Comparison of ENCODE assay signal across 11 mouse cellular contexts in genomic region chr1:161896130-161896529, GRCm38 (mm10). TPM values are rescaled to one million over a fixed set of nuclear protein-coding genes. Genes with fewer than 3 reads are reported as not detected.
DNase-seq lines count a peak whose midpoint lies in the region; ATAC-seq lines count a peak whose summit lies in the region.
"Had no signal": no experiment of that assay in that cellular context is flagged by ENCODE, and none has a peak within 500 bp of the region (broad histone marks: within the 10 kb centered on the region; RNA-seq: fewer than 3 reads in every experiment).

No protein-coding gene starts in this region.

- DNase-seq in heart, embryonic 10.5 days (ENCODE audit: low spot score): no peak
- no peak for DNase-seq in heart, postnatal 36 days
- no peak for DNase-seq in midbrain, embryonic 11.5 days (ENCODE audit: low spot score, missing footprints)
- DNase-seq in cerebellum, postnatal 10 days: no peak
- no peak for DNase-seq in frontal cortex, postnatal 25 days (ENCODE audit: low spot score in 2 of 2)
- DNase-seq: cerebellum, adult 2 months; gastrocnemius, postnatal 36 days had no signal

- H3K4me1 ChIP-seq in heart, embryonic 10.5 days: peaks cover 31% of the 10 kb centered on the region
- H3K4me1 ChIP-seq in midbrain, embryonic 11.5 days (ENCODE audit: control insufficient read depth, insufficient read depth, low read length): no peaks in the 10 kb centered on the region
- no peaks in the 10 kb centered on the region for H3K4me1 ChIP-seq in midbrain, embryonic 15.5 days

- peak; percentile 9; the same call in 1 of the 2 replicates for ATAC-seq in midbrain, embryonic 11.5 days (ENCODE audit: low FRiP score)
- ATAC-seq in midbrain, embryonic 15.5 days (replicated peaks): no peak; the same call in 1 of the 2 replicates
- peak; percentile 70 to 75 for ATAC-seq in hematopoietic stem cell, adult 5-6 weeks (replicated peaks in 1 of 2; ENCODE audit: insufficient read depth in 1 of 2, low FRiP score in 2 of 2, low TSS enrichment in 1 of 2, low read depth in 1 of 2, poor library complexity in 2 of 2, severe bottlenecking in 2 of 2)
- peak; percentile 91 for ATAC-seq in neutrophil, adult 5-6 weeks (ENCODE audit: extremely low read depth, insufficient number of reproducible peaks, low FRiP score, poor library complexity, severe bottlenecking)

- H3K27me3 ChIP-seq in heart, embryonic 10.5 days (ENCODE audit: insufficient read depth, poor library complexity, severe bottlenecking): no peaks in the 10 kb centered on the region
- H3K27me3 ChIP-seq in midbrain, embryonic 11.5 days (ENCODE audit: control insufficient read depth, insufficient read depth, low read length): no peaks in the 10 kb centered on the region
- no peaks in the 10 kb centered on the region for H3K27me3 ChIP-seq in midbrain, embryonic 15.5 days (replicated peaks)
- H3K27me3 ChIP-seq: stomach, embryonic 15.5 days had no signal

- WGBS in heart, embryonic 10.5 days: 66% methylated on average over 10 of the region's 10 CpGs
- WGBS in midbrain, embryonic 11.5 days: 73% methylated on average over 10 of the region's 10 CpGs
- WGBS in midbrain, embryonic 15.5 days: 63% methylated on average over 10 of the region's 10 CpGs

- H3K4me2 ChIP-seq in midbrain, embryonic 11.5 days: no peak overlapping the region
- H3K4me2 ChIP-seq in midbrain, embryonic 15.5 days: no peak overlapping the region
- H3K4me2 ChIP-seq: stomach, embryonic 15.5 days had no signal

- intact Hi-C loops in heart, postnatal 36 days (cut with DNase I): no loop called here

- H3K27ac ChIP-seq in heart, embryonic 10.5 days: peak overlapping the region; percentile 79; the same call in 1 of the 2 replicates
- no peak overlapping the region for H3K27ac ChIP-seq in midbrain, embryonic 11.5 days (ENCODE audit: low read depth, low read length)
- H3K27ac ChIP-seq in midbrain, embryonic 15.5 days: no peak overlapping the region
- H3K27ac ChIP-seq: stomach, embryonic 15.5 days had no signal

- H3K9me3 ChIP-seq in heart, embryonic 10.5 days: no peaks in the 10 kb centered on the region
- H3K9me3 ChIP-seq in midbrain, embryonic 11.5 days (ENCODE audit: control insufficient read depth, low read length): no peaks in the 10 kb centered on the region
- H3K9me3 ChIP-seq in midbrain, embryonic 15.5 days: no peaks in the 10 kb centered on the region
- H3K9me3 ChIP-seq: stomach, embryonic 15.5 days had no signal

- H3K9ac ChIP-seq in midbrain, embryonic 11.5 days (ENCODE audit: low read length): no peak overlapping the region
- no peak overlapping the region for H3K9ac ChIP-seq in midbrain, embryonic 15.5 days
- H3K9ac ChIP-seq: stomach, embryonic 15.5 days had no signal

- H3K4me3 ChIP-seq in heart, embryonic 10.5 days: no peak overlapping the region
- H3K4me3 ChIP-seq in midbrain, embryonic 11.5 days (ENCODE audit: low read depth, low read length): no peak overlapping the region
- no peak overlapping the region for H3K4me3 ChIP-seq in midbrain, embryonic 15.5 days
- H3K4me3 ChIP-seq: stomach, embryonic 15.5 days had no signal

- no peaks in the 10 kb centered on the region for H3K36me3 ChIP-seq in heart, embryonic 10.5 days
- H3K36me3 ChIP-seq in midbrain, embryonic 11.5 days (ENCODE audit: control insufficient read depth, insufficient read depth, low read length): no peaks in the 10 kb centered on the region
- no peaks in the 10 kb centered on the region for H3K36me3 ChIP-seq in midbrain, embryonic 15.5 days (replicated peaks)
- H3K36me3 ChIP-seq: stomach, embryonic 15.5 days had no signal

RNA-seq across cellular contexts. Expression of gene Suco, which starts 19.6 kb away (rescaled TPM):
- polyA plus RNA-seq in heart, embryonic 10.5 days (2016; fragmentation: Nextera tagmentation; extraction: Ambion mirVana): 23.4 and 26.1 TPM in 2 replicates
- 10 to 100 TPM; 17.4 to 19.4 TPM for total RNA-seq in heart, postnatal 36 days (2021)
- 27.1 and 31.0 TPM in 2 replicates for polyA plus RNA-seq in midbrain, embryonic 11.5 days (2014; fragmentation: Nextera tagmentation; extraction: Ambion mirVana)
- 17.2 and 18.4 TPM in 2 replicates for polyA plus RNA-seq in midbrain, embryonic 15.5 days (2015; fragmentation: Nextera tagmentation; extraction: Ambion mirVana)
- total RNA-seq in hematopoietic stem cell, adult 5-6 weeks (2017): 141 TPM in 2 replicates
- total RNA-seq in neutrophil, adult 5-6 weeks (2017): 77.2 and 121 TPM in 2 replicates
